Mouse (Mus musculus) adrenal gland, postnatal 25 days (tissue): Measurements from ENCODE around the gene Il16. TPM values are rescaled to one million over a fixed set of nuclear protein-coding genes. Genes with fewer than 3 reads are reported as not detected.
A peak's percentile ranks its signal among the peaks of the same experiment; 100 is the strongest.

Experiments used
- DNase-seq: peaks from one replicate; pipeline ENCODE4 v3.0.0; 2021; ENCODE audit warnings: mixed read lengths
- total RNA-seq: library from RNA; stranded (reverse); gene quantifications from 2 replicates; pipeline ENCODE4 v1.2.3, GENCODE M21; 2021

Il16 gene
- total RNA-seq, 1 experiment from 2014 or later = 5.2 TPM

- DNase-seq = no peak
Observed at GRCm38 (mm10) chr7:83678506-83678905, 67.0 kb downstream of the Il16 start.

- no peak for DNase-seq
Observed at GRCm38 (mm10) chr7:83677296-83677695, 68.2 kb downstream of the Il16 start.

GRCm38 (mm10) chr7:83675545-83676254 lies 69.8 kb downstream of the Il16 start:
- peak; percentile 22 for DNase-seq

- DNase-seq = no peak
Observed at GRCm38 (mm10) chr7:83671573-83671972, 74.0 kb downstream of the Il16 start.

- DNase-seq = peak; percentile 50
Observed at GRCm38 (mm10) chr7:83668724-83669123, 76.8 kb downstream of the Il16 start.

- no peak for DNase-seq
Observed at GRCm38 (mm10) chr7:83667936-83668645, 77.4 kb downstream of the Il16 start.

DNA sequence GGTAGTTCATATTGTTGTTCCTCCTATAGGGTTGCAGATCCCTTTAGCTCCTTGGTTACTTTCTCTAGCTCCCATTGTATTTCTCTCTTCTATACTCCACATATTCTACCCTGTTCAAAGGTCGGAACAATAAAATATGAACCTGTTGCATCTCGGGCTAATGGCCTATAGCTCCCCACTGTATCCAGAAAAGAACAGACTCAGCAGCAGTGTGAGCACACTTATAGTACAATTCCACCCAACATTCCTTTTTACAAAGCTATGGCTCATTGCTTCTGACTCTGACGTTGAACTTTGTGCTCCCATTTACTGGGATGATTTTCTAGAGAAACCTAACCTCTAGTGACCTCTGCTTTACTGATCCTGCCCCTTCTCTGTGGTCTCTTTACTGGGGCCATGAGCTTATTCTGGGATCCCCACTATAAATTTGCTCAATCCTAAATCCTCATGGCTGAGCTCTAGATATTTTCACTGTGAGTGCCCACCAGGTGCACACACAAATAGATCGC lies 79.4 kb downstream of the Il16 start:
- no peak for DNase-seq

- no peak for DNase-seq
Observed at GRCm38 (mm10) chr7:83662711-83663375, 82.7 kb downstream of the Il16 start.

DNA sequence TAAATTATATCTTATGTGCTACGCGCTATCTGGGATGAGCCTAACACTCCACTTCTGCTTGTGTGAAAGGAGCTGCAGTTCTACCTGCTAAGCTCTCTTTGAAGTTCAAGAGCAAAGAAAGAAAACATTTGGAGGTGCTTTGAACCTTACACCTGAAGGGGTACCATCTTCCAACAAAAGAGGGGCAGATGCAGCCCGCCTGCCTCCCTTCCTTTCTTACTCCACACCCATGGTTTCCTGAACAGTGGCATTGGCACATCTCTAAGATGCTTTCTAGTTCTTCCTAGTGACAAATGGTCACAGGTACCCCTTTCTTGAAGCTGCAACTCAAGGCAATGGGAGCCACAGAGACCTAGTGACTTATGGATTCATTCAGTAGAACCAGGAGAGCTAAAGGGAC lies 83.8 kb downstream of the Il16 start:
- DNase-seq = no peak

GRCm38 (mm10) chr7:83661031-83661430 lies 84.5 kb downstream of the Il16 start:
- DNase-seq = no peak

- DNase-seq = no peak
Observed at GRCm38 (mm10) chr7:83660273-83660691, 85.2 kb downstream of the Il16 start.

DNA sequence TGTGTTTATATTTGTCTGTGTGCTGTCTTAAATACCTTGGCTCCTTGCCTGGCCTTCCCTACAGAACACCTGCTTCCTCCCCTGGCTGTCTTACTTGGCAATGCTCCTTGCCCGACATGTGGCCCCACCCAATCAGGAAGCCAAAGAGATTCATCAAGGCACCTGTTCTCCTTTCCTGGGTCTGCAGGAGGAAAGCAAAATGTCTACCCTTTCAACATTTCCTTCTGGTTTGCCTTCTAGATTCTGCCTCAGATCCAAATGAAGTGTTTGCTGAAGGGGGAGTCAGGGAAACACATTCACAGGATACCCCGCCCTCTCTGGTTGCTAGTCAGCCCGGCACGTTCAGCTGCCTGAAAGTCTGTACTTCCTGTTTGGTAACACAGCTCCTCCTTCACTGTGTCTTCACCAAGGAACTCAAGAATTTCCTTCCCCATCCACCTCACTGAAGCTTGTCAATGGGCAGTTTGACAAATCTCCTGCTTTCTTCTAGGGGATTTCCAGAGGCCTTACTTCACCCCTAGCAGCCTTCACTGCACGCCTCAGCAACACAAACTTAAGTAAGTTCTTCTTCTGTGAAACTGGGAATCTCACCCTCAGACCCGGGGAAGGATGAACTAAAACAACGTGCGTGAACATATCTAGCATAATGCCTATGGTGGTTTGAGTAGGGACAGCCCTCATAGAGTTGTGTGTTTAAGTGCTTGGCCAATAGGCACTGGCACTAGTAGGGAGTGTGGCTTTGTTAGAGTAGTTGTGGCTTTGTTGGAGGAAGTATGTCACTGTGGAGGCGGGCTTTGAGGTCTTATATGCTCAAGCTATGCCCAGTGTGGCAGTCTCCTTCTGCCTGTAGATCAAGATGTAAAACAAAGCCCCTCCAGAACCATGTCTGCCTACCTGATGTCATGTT lies 86.1 kb downstream of the Il16 start:
- no peak for DNase-seq

DNA sequence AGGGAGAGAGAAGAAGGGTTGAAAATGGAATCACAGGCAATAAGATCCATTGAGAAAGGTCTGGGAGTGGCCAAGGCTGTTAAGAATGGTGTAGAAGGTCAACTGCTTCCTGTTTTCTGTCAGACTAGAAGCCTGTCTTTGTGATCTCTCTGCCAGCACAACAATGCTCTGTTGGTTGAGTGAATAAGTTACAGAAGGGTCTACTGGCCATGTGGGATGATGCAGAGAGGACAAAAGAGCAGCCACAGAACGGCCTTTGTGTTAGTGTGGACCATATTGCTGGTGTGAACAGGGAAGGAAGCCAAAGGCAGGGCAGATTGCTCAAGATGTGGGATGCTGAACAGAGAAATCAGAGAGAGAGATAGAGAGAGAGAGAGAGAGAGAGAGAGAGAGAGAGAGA lies 86.8 kb downstream of the Il16 start:
- no peak for DNase-seq

- no peak for DNase-seq
Observed at GRCm38 (mm10) chr7:83654938-83655630, 90.4 kb downstream of the Il16 start.

DNA sequence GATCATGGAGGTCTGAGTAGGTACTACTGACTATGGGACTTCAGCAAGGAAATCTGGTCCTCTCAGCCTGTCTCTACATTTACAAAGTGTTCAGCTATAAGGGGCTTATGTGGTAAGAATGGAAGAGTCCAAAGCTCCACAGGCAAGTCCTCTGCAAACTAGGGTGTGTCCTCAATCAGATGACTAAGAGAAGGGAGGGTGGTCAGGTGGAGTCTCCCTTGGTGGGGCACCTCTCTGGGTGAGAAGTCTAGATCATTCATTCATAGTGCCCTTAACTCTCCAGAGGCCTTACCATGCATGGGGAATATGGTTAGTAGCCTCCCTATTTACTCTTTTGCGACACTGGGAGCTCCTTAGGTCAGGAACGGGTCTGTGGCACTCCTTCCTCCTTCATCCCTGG lies 91.3 kb downstream of the Il16 start:
- no peak for DNase-seq

DNA sequence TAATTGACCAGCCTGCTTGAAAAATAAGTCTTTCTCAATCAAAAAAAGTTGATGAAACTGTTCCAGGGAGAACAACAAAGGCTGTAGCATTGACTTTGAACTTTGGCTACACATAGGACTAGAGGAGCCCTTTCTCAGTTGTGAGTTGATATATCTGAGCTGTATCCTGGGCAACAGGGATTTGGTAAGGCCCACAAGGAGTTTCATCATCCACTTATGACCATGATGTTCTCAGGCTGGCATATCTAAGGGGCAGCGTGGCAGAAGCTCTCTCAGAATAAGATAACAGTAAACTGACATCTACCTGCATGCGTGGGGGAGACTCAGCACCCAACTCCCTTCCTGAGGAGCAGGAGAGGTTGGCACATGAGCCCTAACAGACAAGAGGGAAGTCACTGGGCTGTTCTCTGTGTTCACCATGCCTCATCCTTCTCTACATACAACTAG lies 91.9 kb downstream of the Il16 start:
- no peak for DNase-seq

DNA sequence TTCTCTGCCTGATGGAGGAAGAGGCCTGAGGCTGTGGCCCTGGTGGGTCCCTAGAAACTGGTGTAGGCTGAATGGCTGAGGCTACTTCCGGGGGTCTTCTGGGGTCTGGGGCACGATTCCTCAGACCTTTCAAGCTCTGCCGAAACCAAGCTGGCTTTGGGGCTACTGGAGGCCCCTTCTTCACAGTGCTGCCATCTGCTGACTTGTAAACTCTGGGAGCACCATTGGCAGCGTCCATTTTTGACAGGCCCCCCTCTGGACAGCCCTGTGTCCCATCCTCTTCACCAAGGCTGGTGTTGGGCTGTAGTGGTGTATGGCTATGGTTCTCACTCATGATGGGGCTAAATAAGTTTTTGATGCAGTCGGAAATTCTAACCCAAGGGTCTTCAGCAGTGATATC lies 93.0 kb downstream of the Il16 start:
- DNase-seq = no peak

- no peak for DNase-seq
Observed at GRCm38 (mm10) chr7:83650638-83651037, 94.9 kb downstream of the Il16 start.

GRCm38 (mm10) chr7:83648807-83649206 lies 96.7 kb downstream of the Il16 start:
- no peak for DNase-seq

GRCm38 (mm10) chr7:83645476-83645875 lies 100.0 kb downstream of the Il16 start:
- DNase-seq = no peak

DNA sequence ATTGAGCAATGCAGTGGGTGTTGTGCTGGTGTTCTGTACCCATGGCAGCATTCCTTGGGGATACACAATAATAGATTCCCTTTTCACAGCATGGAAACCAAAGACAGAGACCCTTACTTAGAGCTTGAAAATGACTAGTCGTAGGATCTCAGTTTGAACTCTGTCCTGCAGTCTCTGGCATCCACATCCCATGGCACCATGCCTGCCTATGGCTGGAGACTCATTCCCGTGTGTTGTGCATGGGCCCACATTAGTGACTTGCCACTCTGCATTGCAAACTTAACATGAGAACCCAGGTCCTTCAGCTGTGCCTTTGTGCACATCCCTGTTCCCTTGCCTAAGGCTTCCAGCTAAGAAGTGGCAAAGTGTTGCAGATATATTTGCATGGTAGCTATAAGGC lies 100.8 kb downstream of the Il16 start:
- no peak for DNase-seq
